ENCODE assay signal across 11 mouse cellular contexts in genomic region chr14:25562447-25562846, GRCm38 (mm10).
DNase-seq lines count a peak whose midpoint lies in the region; ATAC-seq and TF ChIP-seq lines count a peak whose summit lies in the region.
"Had no signal": no experiment of that assay in that cellular context is flagged by ENCODE, and none has a peak within 500 bp of the region (broad histone marks: within the 10 kb centered on the region; RNA-seq: fewer than 3 reads in every experiment).

No protein-coding gene starts in this region.

- WGBS in forebrain, embryonic 10.5 days = 94% methylated on average over 4 of the region's 4 CpGs
- WGBS in forebrain, embryonic 13.5 days = 93% methylated on average over 4 of the region's 4 CpGs
- 89% methylated on average over 4 of the region's 4 CpGs for WGBS in intestine, embryonic 14.5 days
- WGBS in intestine, postnatal 0 days = 74% methylated on average over 4 of the region's 4 CpGs
- WGBS in embryonic facial prominence, embryonic 13.5 days = 78% methylated on average over 4 of the region's 4 CpGs
- WGBS in intestine, embryonic 15.5 days = 83% methylated on average over 4 of the region's 4 CpGs

- H3K27me3 ChIP-seq in forebrain, embryonic 10.5 days (ENCODE audit: poor library complexity, severe bottlenecking) = no peaks in the 10 kb centered on the region
- no peaks in the 10 kb centered on the region for H3K27me3 ChIP-seq in forebrain, embryonic 13.5 days
- no peaks in the 10 kb centered on the region for H3K27me3 ChIP-seq in intestine, embryonic 14.5 days (replicated peaks; ENCODE audit: control insufficient read depth, insufficient read depth, low read length)
- H3K27me3 ChIP-seq in intestine, postnatal 0 days (replicated peaks; ENCODE audit: control insufficient read depth, insufficient read depth, low read length) = no peaks in the 10 kb centered on the region
- no peaks in the 10 kb centered on the region for H3K27me3 ChIP-seq in embryonic facial prominence, embryonic 13.5 days
- no peaks in the 10 kb centered on the region for H3K27me3 ChIP-seq in intestine, embryonic 15.5 days (replicated peaks)

- DNase-seq in forebrain, embryonic 10.5 days (ENCODE audit: extremely low spot score, low spot score) = no peak
- DNase-seq in intestine, embryonic 14.5 days (ENCODE audit: low spot score) = no peak
- DNase-seq in embryo, embryonic 10.5 days (ENCODE audit: low spot score) = no peak
- DNase-seq in left cerebral cortex, postnatal 4 days = no peak
- DNase-seq: B cell, adult 2 months; cerebellum, postnatal 36 days; thymus, adult 2 months had no signal

- no peak for ATAC-seq in forebrain, embryonic 13.5 days
- no peak for ATAC-seq in intestine, embryonic 14.5 days (replicated peaks; ENCODE audit: low FRiP score, low TSS enrichment, low read depth)
- ATAC-seq in intestine, postnatal 0 days = no peak
- no peak for ATAC-seq in embryonic facial prominence, embryonic 13.5 days (ENCODE audit: insufficient number of reproducible peaks, insufficient read depth, low FRiP score, low TSS enrichment, low read depth)
- no peak for ATAC-seq in intestine, embryonic 15.5 days

- H3K4me3 ChIP-seq in forebrain, embryonic 10.5 days = no peak overlapping the region
- no peak overlapping the region for H3K4me3 ChIP-seq in forebrain, embryonic 13.5 days
- H3K4me3 ChIP-seq in intestine, embryonic 14.5 days (ENCODE audit: low read depth, low read length) = no peak overlapping the region
- no peak overlapping the region for H3K4me3 ChIP-seq in intestine, postnatal 0 days (ENCODE audit: low read depth, low read length)
- H3K4me3 ChIP-seq in embryonic facial prominence, embryonic 13.5 days = no peak overlapping the region
- no peak overlapping the region for H3K4me3 ChIP-seq in intestine, embryonic 15.5 days (replicated peaks)

- TF ChIP-seq CTCF in intestine, postnatal 0 days (IDR thresholded peaks at IDR 0.05; ENCODE audit: low read depth) = no peak

- H3K4me2 ChIP-seq in forebrain, embryonic 13.5 days = no peak overlapping the region
- no peak overlapping the region for H3K4me2 ChIP-seq in intestine, embryonic 14.5 days (ENCODE audit: low read length)
- no peak overlapping the region for H3K4me2 ChIP-seq in intestine, postnatal 0 days (replicated peaks; ENCODE audit: low read depth)
- H3K4me2 ChIP-seq in embryonic facial prominence, embryonic 13.5 days = no peak overlapping the region
- no peak overlapping the region for H3K4me2 ChIP-seq in intestine, embryonic 15.5 days (replicated peaks)

- H3K36me3 ChIP-seq in forebrain, embryonic 10.5 days (replicated peaks) = peaks cover 74% of the 10 kb centered on the region
- H3K36me3 ChIP-seq in forebrain, embryonic 13.5 days (ENCODE audit: poor library complexity, severe bottlenecking) = peaks cover 43% of the 10 kb centered on the region
- peaks cover 6% of the 10 kb centered on the region; the same call in 1 of the 2 replicates for H3K36me3 ChIP-seq in intestine, embryonic 14.5 days (ENCODE audit: control insufficient read depth, insufficient read depth, low read length)
- peaks cover 14% of the 10 kb centered on the region; the same call in 1 of the 2 replicates for H3K36me3 ChIP-seq in intestine, postnatal 0 days (ENCODE audit: control insufficient read depth, insufficient read depth)
- H3K36me3 ChIP-seq in embryonic facial prominence, embryonic 13.5 days = peaks cover 32% of the 10 kb centered on the region
- no peaks in the 10 kb centered on the region for H3K36me3 ChIP-seq in intestine, embryonic 15.5 days

- H3K9ac ChIP-seq in forebrain, embryonic 13.5 days = no peak overlapping the region
- no peak overlapping the region for H3K9ac ChIP-seq in intestine, embryonic 14.5 days (ENCODE audit: low read length)
- H3K9ac ChIP-seq in intestine, postnatal 0 days (ENCODE audit: low read depth, low read length) = no peak overlapping the region
- H3K9ac ChIP-seq in embryonic facial prominence, embryonic 13.5 days = no peak overlapping the region
- H3K9ac ChIP-seq in intestine, embryonic 15.5 days = no peak overlapping the region

- peaks cover 74% of the 10 kb centered on the region for H3K4me1 ChIP-seq in forebrain, embryonic 10.5 days
- H3K4me1 ChIP-seq in forebrain, embryonic 13.5 days = peaks cover 52% of the 10 kb centered on the region
- peaks cover 47% of the 10 kb centered on the region for H3K4me1 ChIP-seq in intestine, embryonic 14.5 days (replicated peaks; ENCODE audit: control insufficient read depth, insufficient read depth, low read length)
- peaks cover 5% of the 10 kb centered on the region for H3K4me1 ChIP-seq in intestine, postnatal 0 days (replicated peaks; ENCODE audit: control insufficient read depth, insufficient read depth, low read length)
- H3K4me1 ChIP-seq in embryonic facial prominence, embryonic 13.5 days = peaks cover 63% of the 10 kb centered on the region
- H3K4me1 ChIP-seq in intestine, embryonic 15.5 days (replicated peaks) = peaks cover 27% of the 10 kb centered on the region

- intact Hi-C loops in left cerebral cortex, postnatal 4 days (cut with DNase I) = loop anchor here (5.0 to 10.0 kb wide), 2 partner anchors 105 to 448 kb away; partner anchors contain the start of gene Zmiz1

- H3K27ac ChIP-seq in forebrain, embryonic 10.5 days = 0 out of 2 replicates have a peak overlapping the region, but pooled peaks have one; percentile 4
- H3K27ac ChIP-seq in forebrain, embryonic 13.5 days = no peak overlapping the region
- H3K27ac ChIP-seq in intestine, embryonic 14.5 days (ENCODE audit: low read depth) = 0 out of 2 replicates have a peak overlapping the region, but pooled peaks have one; percentile 3
- H3K27ac ChIP-seq in intestine, postnatal 0 days (ENCODE audit: low read depth, low read length) = no peak overlapping the region
- 0 out of 2 replicates have a peak overlapping the region, but pooled peaks have one; percentile 7 for H3K27ac ChIP-seq in embryonic facial prominence, embryonic 13.5 days
- 0 out of 2 replicates have a peak overlapping the region, but pooled peaks have one; percentile 6 for H3K27ac ChIP-seq in intestine, embryonic 15.5 days

- no peaks in the 10 kb centered on the region for H3K9me3 ChIP-seq in forebrain, embryonic 10.5 days
- no peaks in the 10 kb centered on the region for H3K9me3 ChIP-seq in forebrain, embryonic 13.5 days (replicated peaks)
- H3K9me3 ChIP-seq in intestine, embryonic 14.5 days (ENCODE audit: control insufficient read depth, low read length) = no peaks in the 10 kb centered on the region
- no peaks in the 10 kb centered on the region for H3K9me3 ChIP-seq in intestine, postnatal 0 days (ENCODE audit: control insufficient read depth)
- H3K9me3 ChIP-seq in embryonic facial prominence, embryonic 13.5 days = no peaks in the 10 kb centered on the region
- no peaks in the 10 kb centered on the region for H3K9me3 ChIP-seq in intestine, embryonic 15.5 days

Comparison
In these comparisons a context has a peak if more than half of its experiments do, and no peak if none do; other contexts are left out.
1. H3K27ac ChIP-seq: peak in forebrain, embryonic 10.5 days (single experiment), intestine, embryonic 14.5 days (single experiment), embryonic facial prominence, embryonic 13.5 days (single experiment) and intestine, embryonic 15.5 days (single experiment); none in forebrain, embryonic 13.5 days (single experiment) and intestine, postnatal 0 days (single experiment).